Mouse (Mus musculus): ENCODE measurements at regions not wholly inside any gene's neighbourhood (a gene's known extent, or its start where the extent isn't known, plus 50 kb on each side); places are given as distances from the start of the nearest gene placed in this dataset.

DNA sequence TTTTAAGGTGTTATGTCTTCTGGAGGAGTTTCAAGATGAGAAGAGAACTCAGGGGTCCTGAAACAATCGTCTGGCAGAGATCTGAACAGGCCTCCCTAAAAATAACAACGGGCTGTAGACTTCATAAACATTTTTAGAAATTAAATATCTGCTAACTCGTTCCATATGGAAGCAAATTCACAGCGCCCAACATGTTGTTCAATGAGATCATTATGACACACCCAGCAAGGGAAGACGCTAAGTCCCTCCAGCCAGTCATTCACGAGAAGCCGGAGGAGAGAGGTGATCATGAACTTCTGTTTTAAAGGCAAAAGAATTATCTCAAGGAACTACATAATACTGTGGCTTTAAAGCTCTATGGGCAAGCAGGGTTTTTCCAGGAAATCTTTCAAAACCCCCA, 334.8 kb downstream of the Efna5 start:
- no peak for DNase-seq

DNA sequence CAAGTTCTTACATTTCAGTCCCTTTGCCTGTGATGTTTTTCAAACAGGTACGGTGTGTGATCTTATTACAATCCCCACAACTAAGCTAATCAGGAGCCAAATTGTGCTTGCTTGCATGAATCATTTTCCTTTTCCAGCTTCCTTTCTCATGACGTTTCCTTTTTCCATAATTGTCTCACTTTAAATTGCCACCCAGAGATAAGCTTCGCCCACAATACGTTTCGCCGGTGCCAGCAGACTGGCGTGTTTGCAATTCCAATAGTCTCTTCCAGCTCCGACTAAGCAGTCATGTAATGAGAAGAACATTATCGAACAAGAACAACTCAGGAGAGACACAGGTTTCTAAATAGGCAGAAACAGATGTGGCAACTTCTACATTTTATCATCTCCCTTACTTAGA, 335.8 kb downstream of the Efna5 start:
- no peak for DNase-seq

DNA sequence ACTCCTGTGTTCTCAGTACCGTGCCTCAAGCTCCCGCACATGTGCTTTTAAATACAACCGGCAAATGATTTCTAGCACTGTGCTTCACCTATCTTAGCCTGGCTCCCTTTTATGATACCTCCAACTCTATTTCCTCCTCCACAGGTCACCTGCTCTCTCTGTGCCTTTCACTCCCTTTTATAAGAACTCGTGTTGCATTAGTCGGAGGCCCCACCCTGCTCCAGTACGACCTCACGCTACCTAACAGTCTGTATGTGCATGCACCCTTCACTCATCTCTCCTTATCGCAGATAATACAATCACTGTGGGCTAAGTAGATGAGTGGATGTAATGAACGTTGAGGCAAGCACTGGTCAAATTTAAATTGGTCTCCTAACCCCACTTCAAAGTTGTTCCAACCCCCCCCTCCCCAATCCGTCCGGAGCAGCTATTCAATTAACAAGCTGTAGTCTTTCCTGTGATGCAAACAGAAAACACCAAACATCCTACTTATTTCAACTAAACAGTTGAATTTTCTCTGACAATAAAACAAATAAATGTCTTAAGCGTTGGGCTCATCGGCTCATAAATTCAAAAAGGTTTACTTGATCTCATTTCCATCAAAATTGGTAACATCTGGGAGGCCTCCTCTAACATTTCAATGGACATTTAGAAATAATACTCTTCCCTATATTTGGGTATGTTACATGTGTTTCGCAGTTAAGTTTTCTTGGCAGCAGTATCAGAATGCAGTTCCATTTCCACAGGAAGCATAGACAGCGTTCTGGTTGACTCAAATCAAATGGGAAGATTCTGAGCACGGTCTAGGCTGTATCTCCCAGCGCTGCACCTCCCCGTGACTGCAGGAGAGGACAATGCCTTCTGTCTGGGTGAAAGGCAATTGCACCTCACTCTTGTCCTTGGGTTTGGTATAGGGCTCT, 337.8 kb downstream of the Efna5 start:
- no peak for DNase-seq

DNA sequence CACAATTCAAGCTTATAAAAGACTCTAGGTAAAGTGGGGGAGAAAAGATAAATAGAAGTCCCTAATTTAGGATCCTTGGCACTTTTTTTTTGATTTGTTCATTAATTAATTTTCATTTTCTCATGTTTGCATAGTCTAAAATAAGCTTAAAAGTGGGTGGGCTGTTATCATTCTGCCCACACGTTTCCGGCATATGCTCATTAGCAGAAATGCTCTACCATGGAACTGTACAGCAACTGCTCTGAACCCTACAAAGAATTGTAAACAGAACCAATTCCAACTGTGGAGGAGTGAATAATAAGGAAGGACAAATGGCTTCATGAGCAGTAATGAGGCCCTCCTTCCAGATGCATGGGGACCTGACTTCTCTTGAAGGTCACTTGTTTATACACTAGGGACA, 351.2 kb downstream of the Efna5 start:
- DNase-seq, result no peak

DNA sequence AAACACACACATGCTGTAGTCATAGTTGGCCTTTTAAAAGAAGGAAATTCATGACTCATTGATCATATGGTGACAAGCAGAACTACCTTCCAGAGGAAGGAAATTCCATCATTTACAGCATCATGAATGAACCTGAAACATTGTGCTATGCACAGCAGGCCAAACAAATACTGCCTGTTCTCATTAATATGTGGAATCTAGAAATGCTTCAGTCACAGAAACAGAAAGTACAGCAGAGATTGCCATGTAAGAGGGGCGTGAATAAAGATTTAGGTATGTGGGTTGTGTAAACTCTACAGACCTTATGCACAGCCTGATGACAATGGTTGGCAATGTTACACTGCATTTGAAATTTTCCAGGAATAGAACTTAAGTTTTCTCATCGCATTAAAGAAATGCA, 353.6 kb downstream of the Efna5 start:
- DNase-seq, result no peak

DNA sequence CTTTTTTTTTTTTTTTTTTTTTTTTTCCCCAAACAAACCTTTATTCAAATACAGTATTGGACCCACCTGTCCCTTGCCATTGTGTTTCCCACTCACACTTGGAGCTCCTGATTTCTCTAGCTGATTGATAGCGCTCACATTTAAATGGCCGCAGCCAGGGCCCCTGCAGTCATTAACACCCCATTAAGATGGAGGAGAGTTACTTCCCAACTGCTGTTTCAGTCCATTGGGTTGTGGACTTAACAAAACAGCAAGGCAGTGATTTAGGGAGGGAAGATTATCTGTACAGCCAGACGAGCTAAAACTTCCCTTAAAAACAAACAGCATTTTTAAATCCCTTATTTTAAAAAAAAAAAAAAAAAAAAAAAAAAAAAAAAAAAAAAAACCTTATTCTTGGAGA, 367.5 kb downstream of the Efna5 start:
- DNase-seq, result no peak

DNA sequence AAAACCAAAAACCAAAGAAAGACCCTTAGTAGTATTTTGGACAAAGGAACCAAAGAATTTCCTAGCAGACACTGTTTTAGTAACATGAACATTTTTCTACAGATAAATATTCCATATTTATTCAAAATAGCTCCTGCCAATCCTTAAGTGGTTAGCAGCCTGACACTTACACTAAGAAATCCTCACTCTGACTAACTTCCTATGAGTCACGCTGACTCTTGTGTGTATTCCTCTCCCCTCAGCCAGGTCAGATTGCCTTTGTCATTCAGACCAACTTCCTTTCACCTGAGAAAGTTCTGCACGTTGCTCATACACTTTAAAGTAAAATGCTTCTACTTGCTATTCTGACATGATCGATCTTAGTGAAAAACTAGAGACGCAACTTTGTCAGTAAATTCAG, 370.9 kb downstream of the Efna5 start:
- DNase-seq, result no peak

DNA sequence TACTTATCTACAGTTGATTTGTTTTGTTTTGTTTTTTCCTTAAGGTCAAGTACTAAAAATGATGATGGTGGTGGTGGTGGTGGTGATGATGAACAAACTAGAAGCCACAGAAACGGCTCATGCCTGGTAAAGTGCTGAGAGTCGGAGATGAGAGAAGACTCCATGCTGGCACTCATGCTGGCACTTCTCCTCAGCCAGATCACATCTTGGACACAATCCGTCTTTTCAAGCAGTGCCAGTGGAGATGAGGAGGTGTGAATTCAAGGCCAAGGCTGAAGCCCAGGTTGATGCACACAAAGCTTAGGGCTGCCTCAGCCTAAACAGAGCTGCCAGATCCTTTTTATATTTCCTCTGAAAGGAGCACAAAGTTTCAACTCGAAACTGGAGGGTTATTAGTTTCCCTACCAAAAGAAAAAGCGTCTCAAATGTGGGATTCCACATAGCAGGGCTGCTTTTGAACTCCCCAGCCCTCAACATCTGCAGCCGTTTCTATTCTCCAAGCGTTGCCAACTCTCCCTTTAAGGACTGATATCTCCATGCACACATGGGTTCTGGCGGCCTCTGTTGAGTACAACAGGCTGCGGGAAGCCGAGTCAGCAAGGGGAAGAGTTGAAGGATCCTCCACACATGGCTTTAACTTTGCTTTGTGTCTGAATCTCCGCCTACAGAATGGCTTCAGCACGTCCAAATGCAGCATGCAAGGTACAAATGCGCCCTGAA, 373.2 kb downstream of the Efna5 start:
- DNase-seq, result peak; percentile 51 to 67

DNA sequence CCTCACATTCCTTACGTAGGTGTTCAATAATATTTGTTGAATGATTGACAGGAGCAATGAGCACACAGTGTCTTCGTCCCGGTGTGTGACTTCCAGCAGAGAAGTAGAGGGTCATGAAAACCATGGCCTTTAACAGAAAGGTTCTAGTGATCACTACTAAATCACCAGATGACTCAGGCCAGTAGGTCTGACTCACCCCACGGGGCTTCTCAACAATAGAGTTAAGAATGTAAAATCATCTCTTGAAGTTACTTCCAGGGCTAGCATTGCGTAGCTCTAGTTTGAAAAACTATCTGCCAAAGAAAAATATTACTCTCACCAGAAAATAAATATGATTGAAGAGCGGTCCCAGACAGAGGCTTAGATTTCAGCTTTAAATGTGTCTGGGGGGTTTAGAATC, 376.4 kb downstream of the Efna5 start:
- no peak for DNase-seq

DNA sequence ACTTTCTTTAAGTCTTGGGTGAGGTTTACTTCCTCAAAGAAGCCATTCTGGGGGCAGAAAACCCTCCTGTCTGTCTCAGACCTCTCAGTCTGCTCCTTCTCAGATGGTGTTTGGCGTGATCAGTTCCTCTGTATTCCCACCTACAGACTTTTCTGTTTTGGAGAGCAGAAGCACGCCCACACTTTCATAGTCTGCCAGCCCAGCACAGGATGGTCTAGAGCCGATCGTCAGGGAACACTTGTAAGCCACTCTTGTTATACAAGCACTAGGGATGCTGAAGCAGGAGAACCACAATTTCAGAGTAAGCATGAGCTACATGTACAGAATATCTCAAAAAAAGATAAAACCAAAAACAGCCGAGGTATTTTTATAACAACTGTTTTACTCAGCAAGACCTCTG, 410.4 kb downstream of the Efna5 start:
- no peak for DNase-seq

DNA sequence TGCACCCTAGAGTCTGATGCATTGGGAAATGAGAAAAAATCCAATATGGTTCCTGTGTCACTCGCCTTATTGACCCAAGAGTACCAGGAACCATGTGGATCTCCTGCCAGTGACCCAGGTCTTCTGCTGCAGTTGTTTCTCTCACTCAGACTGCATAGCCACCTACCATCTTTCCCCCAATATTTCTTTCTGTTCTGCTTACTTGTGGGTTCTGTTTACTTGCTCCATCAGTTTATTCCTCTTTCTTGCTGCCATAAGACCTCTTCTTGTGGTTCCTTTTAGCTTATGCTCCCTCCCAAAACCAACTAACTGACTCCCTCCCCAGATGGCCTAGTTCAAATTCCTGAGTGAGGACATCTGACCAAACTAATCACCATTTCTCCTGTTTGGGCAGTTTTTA, 411.8 kb downstream of the Efna5 start:
- no peak for DNase-seq

DNA sequence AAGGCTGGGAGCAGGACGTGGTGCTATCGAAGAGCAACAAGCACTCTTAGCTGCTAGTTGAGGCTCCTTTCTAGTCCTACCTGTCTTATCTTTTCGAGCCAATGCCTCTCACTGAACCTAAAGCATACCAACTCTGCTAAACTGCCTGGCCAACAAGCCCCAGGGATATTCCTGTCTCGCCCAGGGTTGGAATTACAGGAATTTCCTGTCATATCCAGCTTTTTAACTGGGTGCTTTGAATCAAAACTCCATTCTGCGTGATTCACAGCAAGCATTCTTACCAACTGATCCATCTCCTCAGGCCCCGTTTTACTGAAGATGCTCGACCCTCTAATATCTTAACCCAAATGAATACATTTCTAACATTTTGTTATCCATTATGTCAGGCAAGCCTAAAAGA, 412.3 kb downstream of the Efna5 start:
- DNase-seq, result no peak

DNA sequence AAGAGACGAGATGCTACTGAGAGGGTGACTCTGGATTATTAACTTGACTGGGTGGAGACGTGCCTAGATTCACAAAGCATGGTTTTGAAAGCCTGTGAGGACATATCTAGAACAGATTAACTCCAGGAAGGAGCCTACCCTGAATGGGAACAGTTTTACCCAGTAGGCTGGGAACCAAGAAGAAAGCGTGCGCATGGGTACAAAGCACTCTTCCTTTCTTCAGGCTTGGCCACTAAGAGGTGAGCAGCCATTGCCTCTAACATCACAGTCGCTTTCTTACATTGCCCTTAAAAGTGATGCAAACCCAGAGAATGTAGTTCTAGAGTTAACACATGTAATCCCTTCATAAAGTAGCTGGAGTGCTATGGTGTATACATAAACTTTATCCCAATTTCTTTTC, 414.0 kb downstream of the Efna5 start:
- DNase-seq, result no peak

DNA sequence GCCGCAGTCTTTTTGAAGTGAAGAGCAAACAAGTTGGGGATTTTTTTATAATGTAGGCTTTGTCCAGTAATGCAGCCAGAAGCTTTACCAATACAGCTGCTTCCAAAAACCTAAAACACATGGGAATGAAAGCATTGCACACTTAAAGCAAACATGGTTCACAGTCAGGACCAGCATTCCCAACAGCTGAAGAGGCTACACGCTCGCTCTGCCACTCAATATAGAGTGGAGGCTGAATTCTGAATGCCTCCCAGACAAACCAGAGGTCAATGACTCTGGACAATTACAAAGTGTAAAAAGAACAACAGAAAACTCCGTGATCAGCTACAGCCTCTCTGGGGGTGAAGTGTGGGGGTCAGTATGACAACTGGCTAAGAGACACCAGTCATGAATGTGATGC, 416.1 kb downstream of the Efna5 start:
- no peak for DNase-seq

DNA sequence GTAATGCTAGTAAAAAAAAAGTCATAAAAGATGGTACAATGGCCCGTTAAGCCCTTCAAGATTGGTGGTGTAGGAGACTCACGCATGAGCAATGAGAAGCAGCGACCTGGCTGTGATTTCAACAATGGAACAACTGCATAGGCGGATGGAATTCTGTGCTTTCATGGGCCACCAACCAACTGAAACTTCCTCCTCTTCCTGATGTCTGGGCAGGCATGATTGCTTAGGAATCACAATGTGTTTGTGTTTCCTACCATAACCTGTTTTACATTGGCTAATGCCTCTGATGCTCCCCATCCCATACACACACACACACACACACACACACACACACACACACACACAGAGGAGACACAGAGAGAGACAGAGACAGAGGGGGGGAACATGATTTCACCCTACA, 416.9 kb downstream of the Efna5 start:
- DNase-seq, result no peak

DNA sequence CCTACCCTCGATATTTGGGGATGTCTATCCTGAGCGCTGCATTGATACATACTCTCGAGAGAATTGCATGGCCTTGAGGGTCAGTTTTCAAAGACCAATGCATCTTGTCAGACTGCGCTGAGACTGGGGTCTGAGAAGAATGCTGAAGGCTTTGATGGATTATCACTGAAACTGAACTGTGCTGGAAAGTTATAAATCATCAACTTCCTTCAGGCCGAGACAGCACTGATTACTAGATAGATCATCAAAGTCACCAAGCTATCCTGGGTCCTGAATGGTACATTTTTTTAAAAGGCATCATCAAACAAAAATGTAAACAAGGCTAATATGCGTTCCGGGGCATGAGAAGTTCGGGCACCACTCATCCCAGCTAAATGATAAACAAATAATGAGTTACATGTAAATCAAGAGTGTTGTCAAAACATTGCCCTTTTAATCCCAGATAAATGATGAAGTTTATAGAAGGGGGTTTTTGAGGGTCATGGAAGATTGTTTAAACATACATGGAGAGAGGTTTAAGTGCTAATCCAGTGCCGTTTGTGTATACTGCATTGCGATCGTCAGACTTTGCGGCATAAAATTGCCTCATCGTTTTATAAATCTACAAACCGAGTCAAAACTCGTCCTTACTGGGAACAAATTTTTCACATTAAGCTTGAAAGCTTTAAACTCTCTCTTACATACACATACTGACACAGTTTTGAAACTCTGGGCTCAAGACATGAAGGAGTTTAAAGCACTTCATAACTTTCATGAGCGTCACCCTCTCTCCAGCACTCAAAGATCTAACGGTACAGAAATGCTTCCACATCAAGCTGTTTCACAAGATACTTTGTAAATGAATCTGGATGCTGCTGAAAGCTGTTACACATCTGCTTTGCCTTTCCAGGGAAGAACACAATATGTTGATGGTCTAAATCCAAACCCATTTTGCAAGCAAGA, 419.5 kb downstream of the Efna5 start:
- DNase-seq, result no peak

DNA sequence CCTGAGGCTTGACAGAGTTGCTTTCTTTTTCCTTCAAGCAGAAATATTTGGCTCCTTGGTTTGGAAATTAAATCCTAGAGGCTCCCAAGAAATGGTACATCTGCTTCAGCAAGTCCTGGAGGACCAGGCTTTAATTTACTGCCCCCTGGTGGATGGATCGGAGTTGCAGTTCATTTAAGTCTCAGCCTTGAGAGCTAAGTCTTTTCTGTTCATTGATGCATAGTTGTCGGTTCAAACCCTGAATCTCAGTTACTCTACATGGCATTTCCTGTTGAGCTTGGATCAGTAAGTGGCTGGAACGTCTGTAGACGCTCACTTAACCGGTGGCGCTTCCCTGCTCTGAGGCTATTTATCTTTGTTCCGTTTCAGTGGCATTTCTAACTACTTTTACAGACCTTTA, 422.2 kb downstream of the Efna5 start:
- DNase-seq, result peak; percentile 30 to 67

DNA sequence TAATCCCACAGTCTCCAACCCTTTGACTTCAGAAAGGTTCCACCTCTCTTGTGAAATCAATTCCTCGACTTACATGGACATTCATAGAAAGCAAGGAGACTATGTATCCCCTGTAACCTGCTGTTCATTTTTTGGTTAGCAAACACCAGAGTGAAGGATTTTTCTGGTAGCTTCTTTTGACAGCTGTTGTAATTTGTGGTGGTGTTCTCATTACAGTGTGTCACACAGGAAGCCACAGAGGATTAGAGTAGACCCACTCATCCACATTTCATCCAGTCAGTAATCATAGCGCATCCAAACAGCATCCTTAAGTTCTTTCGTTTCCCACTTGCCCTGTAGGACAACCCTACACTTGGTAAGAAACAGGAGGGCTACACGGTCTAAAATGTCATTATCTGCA, 443.1 kb downstream of the Efna5 start:
- DNase-seq, result no peak

DNA sequence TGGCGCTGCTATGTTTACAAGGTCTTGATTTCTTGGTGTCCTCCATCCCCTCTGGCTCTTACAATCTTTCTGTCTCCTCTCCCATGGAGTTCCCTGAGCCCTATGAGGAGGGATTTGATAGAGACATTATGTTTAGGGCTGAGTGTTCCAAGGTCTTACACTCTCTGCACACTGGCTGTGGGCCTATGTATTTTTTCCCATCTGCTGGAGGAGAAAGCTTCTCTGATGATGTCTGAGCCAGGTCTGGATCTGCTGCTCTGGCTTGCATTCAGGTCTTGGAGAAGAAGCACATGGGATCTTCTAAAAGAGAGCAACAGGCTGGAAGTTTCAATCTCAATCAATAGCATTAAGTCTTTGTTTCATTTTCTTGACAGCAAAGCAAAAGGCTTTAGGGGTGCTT, 445.1 kb downstream of the Efna5 start:
- no peak for DNase-seq

DNA sequence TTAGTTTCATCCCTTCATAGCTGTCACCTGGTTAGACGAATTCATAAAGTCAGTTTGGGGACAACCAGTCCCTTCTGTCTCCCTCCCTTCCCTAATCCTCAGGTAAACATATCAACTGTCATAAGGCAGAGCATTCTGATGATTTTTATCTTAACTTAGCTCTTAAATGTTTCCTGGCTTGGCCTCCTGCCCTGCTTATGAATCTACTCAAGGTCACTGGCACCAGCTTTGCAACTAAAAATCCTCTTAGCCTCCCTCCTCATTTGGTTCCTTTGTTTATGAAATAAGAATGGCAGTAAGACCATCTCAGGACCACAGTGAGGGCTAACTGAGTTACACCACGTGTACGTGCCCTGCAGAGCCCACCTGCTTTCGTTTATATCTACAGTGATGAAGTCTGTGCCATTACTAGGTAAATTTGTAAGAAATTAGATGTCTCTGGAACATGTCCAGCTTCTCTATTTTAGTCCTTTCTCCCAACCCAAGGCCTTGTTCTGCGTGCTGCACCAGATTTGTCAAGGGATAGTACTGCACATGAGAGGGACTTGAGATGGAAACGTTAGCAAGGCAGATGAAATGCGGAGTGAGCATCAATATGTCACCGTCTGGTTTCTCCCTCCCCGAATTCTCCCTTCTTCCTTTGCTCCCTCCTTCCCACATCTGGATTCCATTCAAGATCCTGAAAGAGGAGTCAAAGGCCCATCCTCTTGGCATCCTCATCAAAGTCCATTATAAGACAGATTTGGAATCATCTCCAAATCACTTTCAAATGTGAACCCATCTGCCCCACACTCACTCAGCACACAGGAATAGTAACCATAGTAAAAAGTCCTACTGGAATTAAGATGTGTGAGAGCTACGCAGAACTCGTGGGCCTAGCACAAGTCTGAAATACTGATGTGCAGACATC, 457.4 kb downstream of the Efna5 start:
- DNase-seq, result no peak

DNA sequence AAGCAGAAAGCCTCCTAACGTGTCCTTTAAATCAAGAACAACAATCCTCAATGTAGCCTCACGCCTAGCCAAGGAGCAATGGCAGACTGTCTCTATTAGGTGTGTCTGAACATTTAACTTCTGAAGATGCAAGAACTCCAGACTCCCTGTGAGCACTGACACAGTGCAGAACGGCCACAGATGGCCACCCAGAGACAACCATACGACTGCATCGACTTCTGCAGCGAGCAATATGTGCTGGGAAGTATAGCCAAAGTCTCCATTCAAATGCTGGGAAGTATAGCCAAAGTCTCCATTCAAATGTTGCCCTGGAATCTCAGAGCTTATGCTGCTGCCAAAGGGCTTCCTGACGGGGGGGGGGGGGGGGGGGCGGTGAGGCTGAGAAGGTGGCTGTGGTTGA, 463.5 kb downstream of the Efna5 start:
- DNase-seq, result no peak

DNA sequence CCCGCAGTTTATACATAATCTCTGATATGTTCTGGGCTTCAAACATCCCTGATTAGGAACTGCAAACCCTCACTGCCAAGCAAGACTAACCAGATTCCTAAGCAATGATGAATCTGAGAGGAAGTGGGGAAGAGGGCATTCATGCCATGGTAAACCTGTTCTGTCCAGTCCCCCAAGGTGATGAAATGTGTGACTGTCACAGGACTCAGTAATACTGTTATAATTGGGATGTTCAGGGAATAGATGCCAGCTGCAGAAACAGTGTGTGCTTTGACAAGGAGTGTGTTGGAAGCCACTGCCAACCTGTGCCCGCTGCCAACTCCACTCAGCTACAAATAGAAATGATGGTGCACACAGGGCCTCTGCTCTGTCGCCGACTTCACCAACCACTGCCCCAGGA, 466.0 kb downstream of the Efna5 start:
- peak; percentile 41 to 49 for DNase-seq
